Mouse (Mus musculus) cortical plate, adult 2 months (tissue): ENCODE data around the gene Olfr872.

Experiments
- CTCF ChIP-seq: fragments of 200-500 bp; IDR thresholded peaks from 2 replicates; pipeline ENCODE4 v1.5.1; 2011; ENCODE audit warnings: mild to moderate bottlenecking, control low read depth, low read length; ENCODE audit not compliant: insufficient read depth; ENCODE audit errors: extremely low read depth
- POLR2A ChIP-seq: fragments of 200-500 bp; IDR thresholded peaks from 2 replicates; pipeline ENCODE4 v1.6.1; 2011; ENCODE audit warnings: mild to moderate bottlenecking, low read length, control low read depth; ENCODE audit not compliant: insufficient read depth; ENCODE audit errors: extremely low read depth

DNA sequence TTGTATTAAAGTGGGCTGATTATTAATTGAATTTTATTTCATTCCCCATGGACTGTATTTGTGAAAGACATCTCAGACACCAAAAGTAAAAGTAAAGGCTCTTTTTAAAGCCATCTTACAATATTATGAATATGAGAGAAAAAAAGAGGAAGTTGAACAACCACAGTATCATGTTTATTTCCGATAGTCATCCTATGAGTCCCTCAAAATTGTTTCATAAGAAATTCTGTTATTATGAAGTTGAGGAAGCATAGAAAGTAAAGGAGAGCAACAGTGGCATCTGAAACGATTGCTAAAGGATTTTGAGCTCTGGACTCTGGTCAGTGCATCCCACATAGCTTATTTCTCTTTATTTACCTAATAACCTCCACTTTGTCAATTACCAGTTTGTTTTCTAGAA is 459 bp downstream of the Olfr872 start:
- TF ChIP-seq CTCF (no peak), POLR2A (no peak)
